Mouse (Mus musculus): ENCODE results near the gene Fdxacb1. TPM values are rescaled to one million over a fixed set of nuclear protein-coding genes. Genes with fewer than 3 reads are reported as not detected.

Gene Fdxacb1
- polyA plus RNA-seq, 1 experiment from 2014 or later = 12.0 TPM

Other genes with a start within 250 kb of the Fdxacb1 start
- gene Pts, start 239.5 kb upstream of the Fdxacb1 start, polyA plus RNA-seq (2014; fragmentation: Nextera tagmentation; extraction: Ambion mirVana) = 76.8 and 88.0 TPM in 2 replicates
- 20.6 and 23.2 TPM in 2 replicates for gene Il18, start 213.4 kb upstream of the Fdxacb1 start, polyA plus RNA-seq (2014; fragmentation: Nextera tagmentation; extraction: Ambion mirVana)
- gene Bco2, start 213.1 kb upstream of the Fdxacb1 start, polyA plus RNA-seq (2014; fragmentation: Nextera tagmentation; extraction: Ambion mirVana) = 0.29 and 0.40 TPM in 2 replicates
- gene Tex12, start 206.9 kb upstream of the Fdxacb1 start, polyA plus RNA-seq (2014; fragmentation: Nextera tagmentation; extraction: Ambion mirVana) = 0.26 and 0.33 TPM in 2 replicates
- 274 and 284 TPM in 2 replicates for gene Sdhd, start 164.4 kb upstream of the Fdxacb1 start, polyA plus RNA-seq (2014; fragmentation: Nextera tagmentation; extraction: Ambion mirVana)
- gene Timm8b, start 164.3 kb upstream of the Fdxacb1 start, polyA plus RNA-seq (2014; fragmentation: Nextera tagmentation; extraction: Ambion mirVana) = 333 and 369 TPM in 2 replicates
- 6.6 and 7.5 TPM in 2 replicates for gene Pih1d2, start 150.9 kb upstream of the Fdxacb1 start, polyA plus RNA-seq (2014; fragmentation: Nextera tagmentation; extraction: Ambion mirVana)
- gene Nkapd1, start 150.8 kb upstream of the Fdxacb1 start, polyA plus RNA-seq (2014; fragmentation: Nextera tagmentation; extraction: Ambion mirVana) = 25.5 and 26.2 TPM in 2 replicates
- gene Dlat, start 108.5 kb upstream of the Fdxacb1 start, polyA plus RNA-seq (2014; fragmentation: Nextera tagmentation; extraction: Ambion mirVana) = 63.5 and 66.4 TPM in 2 replicates
- gene Dixdc1, start 28.7 kb upstream of the Fdxacb1 start, polyA plus RNA-seq (2014; fragmentation: Nextera tagmentation; extraction: Ambion mirVana) = 18.5 and 22.9 TPM in 2 replicates
- 0.88 and 1.2 TPM in 2 replicates for gene 2310030G06Rik, start 21.7 kb upstream of the Fdxacb1 start, polyA plus RNA-seq (2014; fragmentation: Nextera tagmentation; extraction: Ambion mirVana)
- gene Cryab, start 16.9 kb upstream of the Fdxacb1 start, polyA plus RNA-seq (2014; fragmentation: Nextera tagmentation; extraction: Ambion mirVana) = 5.3 and 6.1 TPM in 2 replicates
- gene Hspb2, start 15.9 kb upstream of the Fdxacb1 start, polyA plus RNA-seq (2014; fragmentation: Nextera tagmentation; extraction: Ambion mirVana) = 0.48 and 0.81 TPM in 2 replicates
- gene Alg9, start 6.8 kb downstream of the Fdxacb1 start, polyA plus RNA-seq (2014; fragmentation: Nextera tagmentation; extraction: Ambion mirVana) = 34.1 and 34.4 TPM in 2 replicates
- 37.2 and 37.7 TPM in 2 replicates for gene 1110032A03Rik, start 7.3 kb downstream of the Fdxacb1 start, polyA plus RNA-seq (2014; fragmentation: Nextera tagmentation; extraction: Ambion mirVana)
- gene Ppp2r1b, start 77.1 kb downstream of the Fdxacb1 start, polyA plus RNA-seq (2014; fragmentation: Nextera tagmentation; extraction: Ambion mirVana) = 114 and 126 TPM in 2 replicates
- 13.1 and 14.4 TPM in 2 replicates for gene Sik2, start 240.8 kb downstream of the Fdxacb1 start, polyA plus RNA-seq (2014; fragmentation: Nextera tagmentation; extraction: Ambion mirVana)